Mouse (Mus musculus) MEL (cell line): ENCODE measurements at regions not wholly inside any gene's neighbourhood (a gene's known extent, or its start where the extent isn't known, plus 50 kb on each side); places are given as distances from the start of the nearest gene placed in this dataset.

Source experiments
- DNase-seq: peaks from one replicate; pipeline ENCODE4 v3.0.0; 2011; ENCODE audit warnings: low read depth, low spot score
- H3K27ac ChIP-seq: 2 replicates; pipeline ENCODE4 v1.5.1; 2012; ENCODE audit warnings: low read depth, mild to moderate bottlenecking, control low read depth, low read length, moderate library complexity; ENCODE audit not compliant: control insufficient read depth
- H3K27me3 ChIP-seq, 2 experiments: fragments of 150-350 bp in 1 of 2; sonication (generic) in 1 of 2; 2 replicates each; pipeline ENCODE4 v1.6.1; 2012; ENCODE audit warnings: low read length in 2 of 2, mild to moderate bottlenecking in 2 of 2, improper control_type of control experiment in 1 of 2, moderate library complexity in 1 of 2; ENCODE audit not compliant: insufficient read depth in 2 of 2, control insufficient read depth in 1 of 2
- H3K36me3 ChIP-seq, 2 experiments: 2 replicates each; pipeline ENCODE4 v1.6.1; 2012 to 2014; ENCODE audit warnings: low read length in 2 of 2, improper control_type of control experiment in 1 of 2, inconsistent platforms in 1 of 2, mild to moderate bottlenecking in 1 of 2; ENCODE audit not compliant: insufficient read depth in 2 of 2, control insufficient read depth in 1 of 2
- H3K4me1 ChIP-seq, 2 experiments: fragments of 150-350 bp in 1 of 2; sonication (generic) in 1 of 2; 2 replicates each; pipeline ENCODE4 v1.6.1; 2012; ENCODE audit warnings: low read length in 2 of 2, improper control_type of control experiment in 1 of 2, mild to moderate bottlenecking in 1 of 2; ENCODE audit not compliant: insufficient read depth in 2 of 2, control insufficient read depth in 1 of 2
- H3K4me3 ChIP-seq, 2 experiments: fragments of 150-350 bp in 1 of 2; sonication (generic) in 1 of 2; 2 replicates each; pipeline ENCODE4 v1.5.1; 2012; ENCODE audit warnings: low read depth in 2 of 2, low read length in 2 of 2, mild to moderate bottlenecking in 2 of 2, moderate library complexity in 2 of 2, control low read depth in 1 of 2, improper control_type of control experiment in 1 of 2; ENCODE audit not compliant: control insufficient read depth in 1 of 2, insufficient read depth in 1 of 2
- H3K79me2 ChIP-seq: 2 replicates; pipeline ENCODE4 v1.6.1; 2012; ENCODE audit warnings: mild to moderate bottlenecking, low read length, moderate library complexity; ENCODE audit not compliant: control insufficient read depth, poor library complexity, insufficient read depth
- H3K9ac ChIP-seq: 2 replicates; pipeline ENCODE4 v1.6.1; 2012; ENCODE audit warnings: low read depth, mild to moderate bottlenecking, control low read depth, low read length, moderate library complexity; ENCODE audit not compliant: control insufficient read depth, poor library complexity, severe bottlenecking
- H3K9me3 ChIP-seq: fragments of 150-350 bp; sonication (generic); replicated peaks from 2 replicates; pipeline ENCODE4 v1.6.1; 2012; ENCODE audit warnings: mild to moderate bottlenecking, low read length, improper control_type of control experiment, moderate library complexity; ENCODE audit not compliant: insufficient read depth
- CHD1 ChIP-seq: IDR thresholded peaks from 2 replicates; pipeline ENCODE4 v1.6.1; 2012; ENCODE audit warnings: low read depth, mild to moderate bottlenecking, inconsistent platforms, low read length, improper control_type of control experiment
- CHD2 ChIP-seq: IDR thresholded peaks from 2 replicates; pipeline ENCODE4 v1.6.1; 2011; ENCODE audit warnings: low read length, improper control_type of control experiment
- CTCF ChIP-seq, 3 experiments: IDR thresholded peaks in 2 of 3; conservative IDR thresholded peaks in 1 of 3; 2 replicates each; pipeline ENCODE4 v1.5.1; 2011 to 2012; ENCODE audit warnings: low read length in 3 of 3, low read depth in 2 of 3, mild to moderate bottlenecking in 2 of 3, improper control_type of control experiment in 1 of 3, inconsistent platforms in 1 of 3, mixed read lengths in 1 of 3, moderate library complexity in 1 of 3; ENCODE audit not compliant: control insufficient read depth in 1 of 3, insufficient read depth in 1 of 3, poor library complexity in 1 of 3, severe bottlenecking in 1 of 3
- E2F4 ChIP-seq: IDR thresholded peaks from 2 replicates; pipeline ENCODE4 v1.6.1; 2011; ENCODE audit warnings: low read depth, low read length, improper control_type of control experiment, borderline replicate concordance
- EP300 ChIP-seq, 2 experiments: IDR thresholded peaks; 2 replicates each; pipeline ENCODE4 v1.6.1; 2011; ENCODE audit warnings: improper control_type of control experiment in 2 of 2, low read length in 2 of 2, low read depth in 1 of 2, mild to moderate bottlenecking in 1 of 2
- ETS1 ChIP-seq: IDR thresholded peaks from 2 replicates; pipeline ENCODE4 v1.6.1; 2012; ENCODE audit warnings: low read depth, mild to moderate bottlenecking, inconsistent platforms, low read length, improper control_type of control experiment, moderate library complexity
- GABPA ChIP-seq: IDR thresholded peaks from 2 replicates; pipeline ENCODE4 v1.6.1; 2012; ENCODE audit warnings: low read depth, mild to moderate bottlenecking, inconsistent platforms, low read length, improper control_type of control experiment, moderate library complexity
- GATA1 ChIP-seq: IDR thresholded peaks from 2 replicates; pipeline ENCODE4 v1.6.1; 2011; ENCODE audit warnings: low read depth, low read length, improper control_type of control experiment
- HCFC1 ChIP-seq: IDR thresholded peaks from 2 replicates; pipeline ENCODE4 v1.6.1; 2012; ENCODE audit warnings: low read depth, mild to moderate bottlenecking, inconsistent platforms, low read length, improper control_type of control experiment, moderate library complexity
- JUND ChIP-seq: IDR thresholded peaks from 2 replicates; pipeline ENCODE4 v1.6.1; 2011; ENCODE audit warnings: low read depth, mild to moderate bottlenecking, improper control_type of control experiment, low read length
- KAT2A ChIP-seq: conservative IDR thresholded peaks from 2 replicates; pipeline ENCODE4 v1.6.1; 2012; ENCODE audit warnings: low read depth, low read length, improper control_type of control experiment, inconsistent platforms
- MAFK ChIP-seq: IDR thresholded peaks from 2 replicates; pipeline ENCODE4 v1.6.1; 2011; ENCODE audit warnings: low read depth, mild to moderate bottlenecking, low read length, improper control_type of control experiment, borderline replicate concordance
- MAZ ChIP-seq: IDR thresholded peaks from 2 replicates; pipeline ENCODE4 v1.6.1; 2012; ENCODE audit warnings: low read depth, mild to moderate bottlenecking, inconsistent platforms, low read length, improper control_type of control experiment
- MYC ChIP-seq: IDR thresholded peaks from 2 replicates; pipeline ENCODE4 v1.6.1; 2011; ENCODE audit warnings: low read depth, mild to moderate bottlenecking, low read length, improper control_type of control experiment, moderate library complexity
- NELFE ChIP-seq: IDR thresholded peaks from 2 replicates; pipeline ENCODE4 v1.6.1; 2011; ENCODE audit warnings: low read depth, low read length, improper control_type of control experiment
- NRF1 ChIP-seq: IDR thresholded peaks from 2 replicates; pipeline ENCODE4 v1.6.1; 2014; ENCODE audit warnings: low read depth, mild to moderate bottlenecking, inconsistent platforms, low read length, improper control_type of control experiment, moderate library complexity; ENCODE audit not compliant: poor library complexity, insufficient read depth, severe bottlenecking
- POLR2A ChIP-seq, 2 experiments: IDR thresholded peaks; 2 replicates each; pipeline ENCODE4 v1.6.1; 2011 to 2012; ENCODE audit warnings: low read length in 2 of 2, mild to moderate bottlenecking in 2 of 2, control low read depth in 1 of 2, improper control_type of control experiment in 1 of 2, low read depth in 1 of 2, moderate library complexity in 1 of 2; ENCODE audit not compliant: control insufficient read depth in 1 of 2, insufficient read depth in 1 of 2, poor library complexity in 1 of 2
- POLR2AphosphoS2 ChIP-seq: IDR thresholded peaks from 2 replicates; pipeline ENCODE4 v1.6.1; 2011; ENCODE audit warnings: low read length, improper control_type of control experiment
- POLR2AphosphoS5 ChIP-seq: IDR thresholded peaks from 2 replicates; pipeline ENCODE4 v1.6.1; 2012; ENCODE audit warnings: low read depth, borderline replicate concordance, mild to moderate bottlenecking, inconsistent platforms, low read length, moderate library complexity, mixed read lengths
- RCOR1 ChIP-seq: IDR thresholded peaks from 2 replicates; pipeline ENCODE4 v1.6.1; 2012; ENCODE audit warnings: low read depth, mild to moderate bottlenecking, inconsistent platforms, low read length, improper control_type of control experiment
- SMC3 ChIP-seq: IDR thresholded peaks from 2 replicates; pipeline ENCODE4 v1.6.1; 2011; ENCODE audit warnings: low read depth, low read length, improper control_type of control experiment
- TCF12 ChIP-seq: IDR thresholded peaks from 2 replicates; pipeline ENCODE4 v1.6.1; 2014; ENCODE audit warnings: low read depth, mild to moderate bottlenecking, inconsistent platforms, low read length, improper control_type of control experiment, moderate library complexity
- UBTF ChIP-seq: IDR thresholded peaks from 2 replicates; pipeline ENCODE4 v1.6.1; 2012; ENCODE audit warnings: low read depth, mild to moderate bottlenecking, inconsistent platforms, low read length, improper control_type of control experiment, moderate library complexity, borderline replicate concordance; ENCODE audit not compliant: insufficient read depth
- USF1 ChIP-seq: IDR thresholded peaks from 2 replicates; pipeline ENCODE4 v1.6.1; 2014; ENCODE audit warnings: low read depth, mild to moderate bottlenecking, inconsistent platforms, low read length, improper control_type of control experiment, moderate library complexity
- USF2 ChIP-seq, 2 experiments: IDR thresholded peaks; 2 replicates each; pipeline ENCODE4 v1.6.1; 2011 to 2012; ENCODE audit warnings: improper control_type of control experiment in 2 of 2, low read length in 2 of 2, borderline replicate concordance in 1 of 2, inconsistent platforms in 1 of 2, low read depth in 1 of 2, mild to moderate bottlenecking in 1 of 2; ENCODE audit not compliant: insufficient read depth in 1 of 2
- ZKSCAN1 ChIP-seq: IDR thresholded peaks from 2 replicates; pipeline ENCODE4 v1.6.1; 2012; ENCODE audit warnings: low read depth, mild to moderate bottlenecking, inconsistent platforms, low read length, improper control_type of control experiment, moderate library complexity
- ZNF384 ChIP-seq: IDR thresholded peaks from 2 replicates; pipeline ENCODE4 v1.6.1; 2012; ENCODE audit warnings: low read depth, mild to moderate bottlenecking, inconsistent platforms, low read length, improper control_type of control experiment

GRCm38 (mm10) chr9:61295001-61295400, 77.2 kb upstream of the Tle3 start:
- Histone ChIP-seq H3K9ac (no peak overlapping the region), H3K79me2 (no peaks in the 10 kb centered on the region), H3K27me3 (no peaks in the 10 kb centered on the region; a peak in 2 of 4 replicates), H3K4me1 (peaks cover 0 to 6% of the 10 kb centered on the region in 2 experiments; a peak in 3 of 4 replicates), H3K36me3 (peaks cover 0 to 5% of the 10 kb centered on the region in 2 experiments; a peak in 2 of 4 replicates), H3K4me3 (no peak overlapping the region)
- no peak for DNase-seq
- TF ChIP-seq RCOR1 (no peak), CHD1 (no peak), POLR2AphosphoS5 (no peak), MAZ (no peak), USF1 (no peak), POLR2A (IDR thresholded peaks at IDR 0.05; ENCODE audit: control insufficient read depth in 1 of 2, insufficient read depth in 1 of 2, low read depth in 1 of 2, low read length in 2 of 2, poor library complexity in 1 of 2) (no peak), JUND (no peak), MYC (no peak), CHD2 (no peak), ETS1 (no peak), ZNF384 (no peak), TCF12 (no peak), GATA1 (no peak), POLR2AphosphoS2 (no peak), CTCF (IDR thresholded peaks at IDR 0.05 in 2 of 3, conservative IDR thresholded peaks at IDR 0.05 in 1 of 3; ENCODE audit: control insufficient read depth in 1 of 3, insufficient read depth in 1 of 3, low read depth in 2 of 3, low read length in 3 of 3, poor library complexity in 1 of 3, severe bottlenecking in 1 of 3) (no peak), ZKSCAN1 (no peak)
- TF ChIP-seq, all 39 proteins: peak for 0
- Histone ChIP-seq H3K9me3 (no peaks in the 10 kb centered on the region), H3K27ac (no peak overlapping the region)

DNA sequence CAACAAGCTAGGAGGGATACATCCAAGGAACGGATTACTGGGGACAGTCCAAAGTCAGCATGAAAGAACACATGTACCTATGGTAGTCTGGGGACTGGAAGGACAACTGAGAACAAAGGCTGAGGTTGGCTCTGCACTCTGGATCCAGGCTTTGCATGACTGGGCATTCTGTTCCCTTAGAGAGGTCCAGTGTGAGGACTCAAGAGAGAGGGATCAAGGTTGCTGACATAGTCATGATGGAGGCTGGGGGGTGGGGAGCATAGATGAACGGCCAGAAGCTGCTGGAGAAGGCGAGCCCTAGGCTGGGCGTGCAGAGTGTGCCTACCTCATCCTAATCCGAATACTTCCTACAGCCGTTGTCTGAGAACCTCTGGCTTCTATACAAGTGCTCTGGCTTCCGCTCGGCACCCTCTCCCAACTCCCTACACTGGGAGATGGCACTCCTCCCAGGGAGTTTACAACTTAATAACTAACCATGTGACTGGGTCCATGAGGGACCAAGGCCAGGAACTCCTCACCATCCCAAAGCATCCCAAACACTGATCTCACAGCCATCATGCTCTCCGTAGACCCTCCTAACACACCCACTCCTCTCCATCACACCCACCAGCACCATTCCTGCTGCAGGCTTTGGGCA, 75.7 kb upstream of the Tle3 start:
- no peak overlapping the region for H3K9ac ChIP-seq
- TF ChIP-seq POLR2AphosphoS5 (no peak), UBTF (no peak), RCOR1 (no peak), KAT2A (no peak), MAFK (no peak), EP300 (IDR thresholded peaks at IDR 0.05; ENCODE audit: low read depth in 1 of 2, low read length in 2 of 2) (no peak), CTCF (IDR thresholded peaks at IDR 0.05 in 2 of 3, conservative IDR thresholded peaks at IDR 0.05 in 1 of 3; ENCODE audit: control insufficient read depth in 1 of 3, insufficient read depth in 1 of 3, low read depth in 2 of 3, low read length in 3 of 3, poor library complexity in 1 of 3, severe bottlenecking in 1 of 3) (no peak), USF1 (no peak), USF2 (IDR thresholded peaks at IDR 0.05; ENCODE audit: borderline replicate concordance in 1 of 2, insufficient read depth in 1 of 2, low read depth in 1 of 2, low read length in 2 of 2) (no peak), HCFC1 (no peak), CHD1 (no peak), CHD2 (no peak), E2F4 (no peak), NELFE (no peak), POLR2A (IDR thresholded peaks at IDR 0.05; ENCODE audit: control insufficient read depth in 1 of 2, insufficient read depth in 1 of 2, low read depth in 1 of 2, low read length in 2 of 2, poor library complexity in 1 of 2) (no peak), GABPA (no peak), SMC3 (no peak), NRF1 (no peak), MYC (no peak)
- H3K36me3 ChIP-seq: peaks cover 0 to 7% of the 10 kb centered on the region in 2 experiments; a peak in 2 of 4 replicates
- H3K27me3 ChIP-seq: no peaks in the 10 kb centered on the region; a peak in 2 of 4 replicates
- H3K9me3 ChIP-seq: no peaks in the 10 kb centered on the region
- DNase-seq: no peak
- peaks cover 0 to 9% of the 10 kb centered on the region in 2 experiments; a peak in 3 of 4 replicates for H3K4me1 ChIP-seq
- no peak overlapping the region for H3K27ac ChIP-seq
- H3K4me3 ChIP-seq: no peak overlapping the region
- H3K79me2 ChIP-seq: no peaks in the 10 kb centered on the region
